Mouse (Mus musculus) hematopoietic stem cell, adult 5-6 weeks (primary cell): ENCODE results near the gene Pqlc3. TPM values are rescaled to one million over a fixed set of nuclear protein-coding genes. Genes with fewer than 3 reads are reported as not detected.
A peak's percentile ranks its signal among the peaks of the same experiment; 100 is the strongest.
"Not testable (repeated sequence)": the region's sequence is repeated elsewhere in the genome, so short reads cannot be mapped to it uniquely, and the experiment has no call there.

Source experiments
- ATAC-seq, 2 experiments: fragments of 125-278 bp in 1 of 2; replicated peaks in 1 of 2; 2 replicates each; pipeline ENCODE4 v1.8.0; 2016 to 2017; ENCODE audit warnings: inconsistent platforms in 2 of 2, mild to moderate bottlenecking in 2 of 2, moderate number of reproducible peaks in 2 of 2, low read depth in 1 of 2, moderate TSS enrichment in 1 of 2; ENCODE audit not compliant: low FRiP score in 2 of 2, poor library complexity in 2 of 2, severe bottlenecking in 2 of 2, insufficient read depth in 1 of 2, low TSS enrichment in 1 of 2
- total RNA-seq: library from RNA; stranded (forward); fragments of 172-1452, 232-1000 nt; gene quantifications from 2 replicates; pipeline ENCODE4 v1.2.3, GENCODE M21; 2017

Gene Pqlc3
- 31.6 and 42.1 TPM in 2 replicates for total RNA-seq

DNA sequence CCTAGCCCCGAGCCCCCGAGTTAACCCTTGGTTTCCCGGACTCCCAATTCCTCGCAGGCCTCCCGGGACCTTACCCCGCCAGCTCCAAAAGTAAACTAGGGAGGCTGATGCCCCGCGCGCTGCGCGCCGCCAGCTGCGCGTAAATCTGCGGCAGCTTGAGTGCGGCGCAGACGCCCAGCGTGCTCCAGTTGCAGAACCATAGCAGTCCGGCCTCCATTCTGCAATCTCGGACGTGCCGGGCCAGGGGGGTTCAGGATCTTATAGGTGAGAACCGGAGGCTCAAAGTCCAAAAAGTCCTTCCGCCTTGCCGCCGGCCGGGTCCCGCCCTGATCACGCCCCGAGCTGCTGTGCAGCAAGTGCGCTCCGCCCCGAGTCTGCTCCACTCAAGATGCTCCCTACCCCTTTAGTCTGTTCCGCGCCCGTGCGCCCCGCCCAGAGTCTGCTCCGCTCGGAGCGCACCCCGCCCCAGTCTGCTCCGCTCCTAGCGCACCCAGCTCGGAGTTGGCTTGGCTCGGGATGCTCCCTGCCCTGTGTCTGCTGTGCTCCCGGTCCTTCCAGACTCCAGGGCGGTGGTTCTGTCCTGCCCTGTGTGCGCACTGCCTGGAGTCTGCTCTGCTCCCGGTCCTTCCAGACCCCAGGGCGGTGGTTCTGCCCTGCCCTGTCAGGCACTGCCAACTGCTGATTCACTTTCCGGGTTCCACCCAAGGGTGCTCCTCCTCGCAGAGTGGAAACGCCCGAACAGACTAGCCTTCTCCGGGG lies at the start of gene Pqlc3:
Gene Pqlc3 (minus strand): TSS at position 670 of the 759 bp plus-strand sequence.
- peak; percentile 89 to 95 for ATAC-seq

DNA sequence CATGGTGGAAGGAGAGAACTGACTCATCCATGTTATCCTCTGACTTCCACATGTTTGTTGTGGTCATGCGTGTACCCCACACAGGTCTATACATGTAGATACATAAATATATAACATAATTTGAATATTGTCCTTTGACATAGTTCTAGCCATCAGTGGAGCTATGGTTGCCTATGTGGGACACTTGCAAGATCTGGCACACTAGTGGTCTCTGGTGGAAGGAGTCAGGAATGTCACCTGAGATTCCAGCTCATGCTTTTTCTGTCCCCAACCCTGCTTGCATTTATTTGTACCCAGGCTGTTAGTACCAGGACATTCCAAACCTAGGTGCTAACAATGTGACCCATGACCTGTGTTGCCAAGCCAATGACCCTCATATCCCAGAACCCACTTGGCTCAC lies 49.6 kb upstream of the Pqlc3 start:
- no peak for ATAC-seq

DNA sequence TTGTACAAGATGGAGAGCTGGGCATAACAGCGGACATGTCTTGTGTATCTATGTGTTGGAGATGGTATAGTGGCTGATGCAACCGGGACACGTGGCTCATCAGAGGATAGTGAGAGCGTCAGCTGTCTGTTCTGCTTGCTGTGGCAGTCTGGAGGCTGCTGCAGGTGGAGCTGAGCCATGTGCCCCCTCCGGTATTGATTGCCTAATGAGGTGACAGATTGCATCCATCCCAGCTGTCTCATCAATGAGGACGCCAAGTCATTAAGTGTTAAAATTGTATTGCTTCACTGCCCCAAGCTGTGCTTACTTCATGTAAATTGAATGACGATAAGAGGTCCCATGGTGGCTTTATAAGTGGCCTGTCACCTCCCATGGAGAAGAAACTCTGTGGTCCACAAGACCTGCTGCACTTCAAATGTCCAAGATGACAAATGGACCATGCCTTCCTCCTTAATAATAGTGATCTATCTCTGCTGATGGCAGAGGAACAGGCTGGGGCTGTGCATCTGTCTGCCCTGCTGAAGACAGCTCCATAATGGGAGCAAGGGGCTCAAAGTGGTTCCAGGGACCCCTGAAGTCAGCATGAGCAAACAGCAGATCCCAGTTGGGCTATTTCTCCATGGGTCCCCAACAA lies 48.9 kb upstream of the Pqlc3 start:
- ATAC-seq: no peak

DNA sequence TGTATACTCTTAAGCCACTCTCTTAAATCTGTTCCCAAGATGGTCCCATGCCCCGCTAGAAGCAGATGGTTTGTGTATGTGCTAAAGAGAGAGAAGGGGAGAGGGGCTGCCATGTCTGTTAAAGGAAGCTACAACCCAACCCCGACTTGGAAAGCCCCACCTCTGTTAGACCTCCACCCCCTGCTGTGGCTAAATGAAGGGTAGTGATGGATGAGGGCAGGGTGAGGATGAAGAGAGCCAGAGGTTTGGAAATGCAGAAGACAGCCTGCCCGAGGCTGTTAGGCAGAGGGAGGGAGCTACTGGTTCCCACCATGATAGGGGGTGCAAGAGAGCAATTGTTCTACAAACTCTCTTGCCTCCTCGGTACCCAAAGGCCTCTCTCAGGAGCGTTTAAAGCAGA lies 43.1 kb upstream of the Pqlc3 start:
- ATAC-seq: no peak

DNA sequence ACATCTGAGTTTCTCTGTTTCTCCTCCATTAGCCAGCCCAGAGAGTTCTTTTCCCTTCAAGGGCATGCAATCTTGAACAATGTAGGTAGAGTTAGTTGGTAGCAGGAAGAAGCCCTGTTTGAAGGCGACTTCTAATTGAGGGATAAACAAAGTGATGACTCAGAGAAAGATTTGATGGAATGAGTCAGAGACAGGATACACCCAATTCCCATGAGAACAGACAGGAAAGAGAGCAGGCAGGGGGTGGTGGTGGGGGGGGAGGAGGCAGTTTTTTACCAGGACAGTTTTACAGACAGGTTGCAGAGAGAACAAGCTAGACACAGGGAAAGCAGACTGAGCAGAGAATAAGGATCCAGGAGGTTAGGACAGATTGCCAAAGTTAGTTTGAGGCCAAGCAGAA lies 40.4 kb upstream of the Pqlc3 start:
- no peak for ATAC-seq

DNA sequence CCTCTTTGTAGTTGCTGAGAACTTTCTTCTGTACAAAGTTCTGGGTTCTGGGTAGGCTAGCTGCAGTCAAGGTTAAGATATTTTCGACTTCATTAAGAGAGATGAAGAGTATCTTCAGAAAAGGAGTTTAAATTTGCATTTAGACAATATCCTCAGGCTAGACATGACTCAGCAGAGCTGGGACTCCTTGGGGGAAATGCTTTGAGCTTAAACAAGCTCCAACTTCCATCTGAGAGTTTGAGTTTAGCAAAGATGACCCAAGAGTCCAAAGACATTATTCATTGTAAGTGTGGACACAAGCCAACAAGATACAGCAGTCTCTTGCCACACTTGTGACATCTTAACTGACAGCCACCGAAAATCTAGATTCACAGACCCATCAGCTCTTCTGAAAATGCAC lies 39.2 kb upstream of the Pqlc3 start:
- no peak for ATAC-seq

DNA sequence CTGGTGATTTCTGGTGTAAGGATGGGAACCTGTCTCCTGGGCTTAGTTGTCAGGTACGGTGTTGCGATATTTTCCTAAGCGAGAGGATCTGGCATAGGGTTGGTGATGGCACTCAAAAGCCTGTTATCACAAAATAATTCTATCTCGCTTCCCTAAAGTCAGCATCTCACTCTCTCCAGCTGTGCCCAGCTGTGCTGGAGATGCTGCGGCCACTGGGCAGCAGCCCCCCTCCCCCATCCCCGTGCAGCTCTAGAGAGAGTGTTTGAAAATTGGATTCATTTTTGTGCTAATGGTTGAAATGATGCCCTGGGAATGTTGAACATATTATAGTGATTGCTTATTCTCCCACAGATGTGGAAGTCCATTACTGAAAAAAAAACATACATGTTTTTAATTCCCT lies 38.0 kb upstream of the Pqlc3 start:
- ATAC-seq: no peak

DNA sequence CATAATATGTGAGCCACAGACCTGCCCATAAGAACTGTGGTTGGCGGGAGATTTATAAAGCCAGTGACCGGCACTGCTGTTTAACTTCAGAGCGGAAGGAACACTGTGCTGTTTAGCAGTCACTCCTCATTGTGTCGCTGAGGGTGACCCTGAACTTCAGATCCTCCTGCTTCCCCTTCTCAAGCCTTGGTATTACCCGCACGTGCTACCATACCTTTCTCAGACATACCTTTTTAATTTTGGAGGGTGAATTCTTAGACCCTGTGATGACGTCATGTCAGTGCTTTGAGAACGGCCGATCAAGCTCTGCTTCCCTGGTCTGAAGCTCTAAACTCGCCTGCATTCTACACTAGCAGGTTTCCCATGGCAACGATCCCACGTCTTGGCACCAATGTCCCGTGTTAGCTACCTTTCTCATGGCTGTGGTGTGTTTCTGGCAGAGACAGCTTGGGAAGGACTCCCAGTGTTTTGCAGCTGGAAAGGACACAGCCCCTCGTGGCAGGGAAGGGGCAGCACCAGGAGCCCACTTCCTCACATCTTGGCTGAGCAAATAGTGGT lies 36.9 kb upstream of the Pqlc3 start:
- ATAC-seq: no peak

DNA sequence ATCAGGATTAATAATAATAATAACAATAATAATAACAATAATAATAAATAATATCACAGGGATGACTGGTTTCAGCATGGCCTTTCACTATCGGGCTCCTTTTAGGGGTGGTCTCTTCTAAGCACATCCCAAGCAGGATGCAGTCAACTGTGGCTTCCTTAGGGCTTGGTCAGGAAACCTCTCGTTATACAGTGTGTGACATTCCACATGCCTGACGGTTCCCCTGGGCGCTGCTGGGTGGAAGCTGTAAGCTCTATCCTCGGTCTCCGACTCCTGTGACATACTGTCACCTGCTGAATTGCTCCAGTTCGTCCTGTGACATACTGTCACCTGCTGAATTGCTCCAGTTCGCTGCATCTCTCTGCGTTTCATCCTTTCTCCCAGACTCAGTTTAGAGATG lies 36.3 kb upstream of the Pqlc3 start:
- ATAC-seq: no peak

DNA sequence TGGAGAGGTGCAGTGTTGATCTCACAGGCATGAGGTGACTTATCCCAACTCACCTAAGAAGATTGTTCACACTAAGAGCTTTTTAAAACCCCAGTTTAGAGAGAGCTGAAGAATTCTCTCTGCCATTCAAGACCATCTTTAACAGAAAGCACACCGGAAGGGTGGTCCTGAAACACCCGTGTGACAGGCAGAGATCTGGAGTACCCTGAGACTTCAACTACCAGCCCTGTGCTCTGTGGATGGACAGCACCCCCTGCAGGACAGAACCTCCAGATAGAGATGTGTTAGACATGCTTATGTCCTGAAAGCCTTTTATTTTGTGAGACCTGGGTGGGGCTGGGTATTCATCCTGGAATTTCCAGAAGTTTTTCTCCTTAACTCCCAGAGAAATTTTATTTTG lies 34.9 kb upstream of the Pqlc3 start:
- no peak for ATAC-seq

DNA sequence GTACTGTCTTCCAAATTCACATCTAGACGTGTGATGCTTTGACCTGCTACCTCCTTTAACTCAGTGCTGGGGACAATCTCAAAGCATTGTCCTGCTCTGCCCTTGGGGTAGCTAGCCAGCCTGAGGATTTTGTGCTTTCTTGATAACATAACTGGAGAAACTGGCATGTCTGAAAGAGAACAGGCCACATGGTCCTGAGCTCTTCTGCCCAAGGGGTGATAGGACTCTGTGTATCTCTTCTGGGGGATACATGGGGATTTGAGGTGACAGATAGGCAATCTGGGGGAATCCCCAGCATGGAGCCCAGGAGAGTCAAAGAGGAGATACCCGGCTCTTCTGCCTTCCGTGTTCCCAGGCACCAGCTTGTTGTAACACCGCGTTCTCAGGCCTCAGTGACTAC lies 34.5 kb upstream of the Pqlc3 start:
- ATAC-seq: no peak

DNA sequence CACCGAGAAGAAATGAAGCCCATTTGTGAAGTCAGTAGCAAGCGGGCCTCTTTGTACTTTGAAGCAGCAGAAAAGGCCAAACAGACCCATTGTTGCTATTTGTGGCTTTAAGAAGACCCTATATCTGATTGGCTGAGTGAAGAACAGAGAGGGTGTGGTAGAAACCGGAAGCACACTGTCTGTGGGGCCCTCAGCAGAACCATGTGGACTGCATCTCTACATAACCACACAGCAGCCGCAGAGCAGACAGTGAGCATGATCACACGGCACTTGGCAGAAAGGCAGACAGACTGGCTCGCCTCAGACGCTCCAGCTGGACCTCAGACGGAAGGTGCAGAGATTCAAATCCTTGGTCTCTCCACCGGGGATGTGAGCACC lies 33.2 kb upstream of the Pqlc3 start:
- 0 out of 4 replicates have a peak, but pooled peaks of 1 of the 2 experiments have one; percentile 24 for ATAC-seq

DNA sequence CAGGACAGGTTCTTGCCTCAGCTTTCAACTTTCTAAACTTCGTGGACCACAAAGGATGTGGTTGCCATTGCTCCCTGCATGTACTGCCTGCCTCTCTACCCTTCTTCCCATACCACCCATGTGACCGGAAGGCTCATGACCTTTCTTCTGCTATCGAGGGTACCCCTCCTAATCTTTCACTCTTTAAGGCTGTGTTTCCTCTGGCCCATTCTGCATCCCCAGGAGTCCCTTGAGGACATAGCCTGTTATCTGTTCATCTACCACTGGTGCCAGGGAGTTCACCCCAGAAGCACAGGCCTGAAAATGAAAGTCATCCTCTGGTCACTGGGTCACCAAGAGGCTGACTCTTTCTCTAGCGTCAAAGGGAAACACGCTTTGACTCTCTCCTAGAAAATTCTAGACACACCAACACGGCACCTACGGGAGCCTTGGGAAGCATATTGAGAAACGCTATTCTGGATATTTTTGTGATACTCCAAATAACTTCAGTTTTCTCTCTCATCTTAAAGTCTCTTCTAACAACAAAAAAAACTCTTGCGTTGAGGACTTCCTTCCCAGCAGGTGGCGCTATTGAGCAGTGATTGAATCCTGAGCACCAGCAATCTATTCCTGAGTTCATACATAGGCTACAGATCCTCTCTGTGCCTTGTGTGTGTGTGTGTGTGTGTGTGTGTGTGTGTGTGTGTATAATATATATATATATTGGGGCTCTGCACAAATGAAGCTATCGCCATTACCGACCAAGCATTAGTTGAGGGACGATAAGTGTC lies 32.7 kb upstream of the Pqlc3 start:
- peak; percentile 63 to 66 for ATAC-seq

DNA sequence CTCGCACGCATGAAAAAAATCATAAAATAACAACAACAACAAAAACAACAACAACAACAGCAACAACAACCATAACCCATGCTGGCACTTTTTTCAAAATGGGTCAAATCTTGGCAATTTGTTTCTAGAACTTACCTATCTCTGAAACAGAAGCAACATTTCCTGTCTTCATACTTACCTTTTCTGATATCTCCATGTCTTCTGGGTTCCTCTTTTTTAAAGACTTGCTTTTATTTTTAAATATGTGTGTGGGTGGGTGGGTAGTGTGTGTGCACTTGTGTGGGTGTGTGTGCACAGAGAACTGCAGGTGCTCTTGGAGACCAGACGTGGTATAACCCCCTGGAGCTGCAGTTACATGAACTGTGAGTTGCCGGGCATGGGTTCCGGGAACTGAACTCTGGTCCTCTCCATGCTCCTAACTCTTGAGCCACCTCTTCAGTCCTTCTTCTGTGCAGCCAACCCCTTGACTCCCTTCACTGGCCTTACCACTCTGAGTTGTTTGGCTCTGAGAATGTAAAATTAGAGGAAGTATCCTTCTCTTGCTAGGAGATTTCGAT lies 24.4 kb upstream of the Pqlc3 start:
- no peak for ATAC-seq

DNA sequence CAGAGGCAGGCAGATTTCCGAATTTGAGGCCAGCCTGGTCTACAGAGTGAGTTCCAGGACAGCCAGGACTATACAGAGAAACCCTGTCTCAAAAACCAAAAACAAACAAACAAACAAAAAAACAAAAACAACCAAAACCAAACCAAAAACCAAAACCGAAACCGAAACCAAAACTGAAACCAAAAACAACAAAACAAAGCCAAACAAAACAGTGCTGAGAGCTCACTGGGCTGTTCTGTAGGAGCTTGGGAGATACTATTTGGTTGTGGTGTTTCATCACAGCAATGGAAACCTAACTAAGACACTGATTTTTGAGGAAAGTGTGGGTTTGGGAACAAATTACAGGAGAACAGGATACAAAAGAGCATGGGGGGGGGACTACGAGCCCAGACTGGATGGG lies 21.9 kb upstream of the Pqlc3 start:
- ATAC-seq: no peak

DNA sequence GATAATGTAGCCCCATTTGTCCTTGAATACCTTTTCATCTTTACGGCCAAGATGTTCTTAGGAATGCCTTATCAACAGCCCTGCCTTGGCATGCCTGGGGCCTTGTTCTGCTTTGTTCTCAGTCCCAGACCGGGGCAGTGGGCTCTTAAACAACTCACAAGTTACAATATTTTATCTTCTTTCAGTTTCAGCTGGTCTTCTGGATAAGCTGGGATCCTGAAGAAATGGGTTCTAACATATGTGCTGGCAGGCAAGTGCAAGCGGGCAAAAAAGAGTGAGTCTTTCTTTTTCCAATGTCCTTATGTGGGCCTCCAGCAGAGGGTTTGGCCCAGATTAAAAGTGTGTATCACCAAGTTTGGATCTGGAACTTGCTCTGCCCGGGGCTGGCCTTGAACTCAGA lies 20.9 kb upstream of the Pqlc3 start:
- not testable (repeated sequence) for ATAC-seq

DNA sequence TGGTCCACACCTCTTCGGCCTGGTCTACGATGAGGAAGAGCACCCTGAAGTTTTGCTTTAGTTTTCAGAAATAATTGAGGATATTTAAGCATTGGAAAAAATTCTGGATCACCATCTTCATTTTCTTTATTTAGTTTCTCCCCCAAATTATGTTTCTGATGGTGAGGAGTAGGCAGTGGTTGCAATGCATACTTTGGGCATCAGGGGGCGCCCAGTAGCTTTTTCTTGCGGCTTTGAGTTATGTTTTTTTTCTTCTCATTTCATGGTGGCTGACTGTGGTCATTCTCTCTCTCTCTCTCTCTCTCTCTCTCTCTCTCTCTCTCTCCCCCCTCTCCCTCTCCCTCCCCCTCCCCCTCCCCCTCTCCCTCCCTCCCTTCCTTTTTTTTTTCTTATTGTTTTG lies 18.3 kb upstream of the Pqlc3 start:
- peak in 1 of 2 experiments; percentile 50; a peak in 1 of 4 replicates for ATAC-seq

DNA sequence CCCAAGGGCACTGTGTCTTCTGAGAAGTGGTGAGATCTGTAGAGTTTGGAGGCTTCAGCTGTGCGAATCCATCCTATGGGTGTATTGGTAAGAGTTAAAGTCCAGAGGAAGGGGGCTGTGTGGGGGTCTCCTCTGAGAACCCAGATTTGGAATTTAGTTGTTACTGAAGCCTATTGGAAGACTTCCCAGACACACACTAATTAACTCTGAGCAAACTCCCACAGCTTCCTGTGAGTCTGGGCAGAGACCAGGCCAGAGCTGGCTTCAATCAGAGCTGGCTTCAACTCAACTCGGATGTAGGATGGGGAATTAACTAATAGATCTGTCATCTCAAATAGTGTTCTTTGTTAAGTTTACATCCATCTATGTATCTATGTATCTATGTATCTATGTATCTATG lies 15.5 kb upstream of the Pqlc3 start:
- no peak for ATAC-seq
